Mouse (Mus musculus): Measurements from ENCODE around the gene Ube2h.
"Not testable (repeated sequence)": the region's sequence is repeated elsewhere in the genome, so short reads cannot be mapped to it uniquely, and the experiment has no call there.

The Ube2h gene

DNA sequence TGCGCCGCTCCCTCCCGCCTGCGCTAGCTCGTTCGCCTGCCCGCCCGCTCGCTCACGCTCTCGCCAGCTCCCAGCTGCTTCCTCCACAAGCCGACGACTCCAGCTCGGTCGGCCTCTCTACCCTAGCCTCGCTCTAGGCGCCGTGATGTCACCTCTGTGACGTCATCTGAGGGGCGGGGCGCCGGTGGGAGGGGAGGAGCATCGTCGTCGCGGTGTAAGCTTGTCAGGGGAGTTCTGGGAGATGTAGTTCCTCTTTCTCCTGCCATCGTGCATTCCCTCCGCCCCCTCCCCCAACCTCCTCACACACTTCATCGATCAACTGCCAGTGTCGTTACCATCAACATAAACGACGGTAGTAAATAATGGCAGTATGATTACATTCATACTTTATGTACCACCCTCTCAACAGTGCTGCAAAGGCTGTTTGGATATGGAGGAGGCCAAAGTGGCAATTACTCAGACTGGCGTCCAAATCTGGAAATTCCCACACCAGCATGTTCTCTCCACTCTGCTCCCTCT is at the start of gene Ube2h:
Ube2h (minus strand) TSS at position 141 of the 519 bp plus-strand sequence.
- peak; percentile 100 for DNase-seq (ENCODE audit: low spot score)

DNA sequence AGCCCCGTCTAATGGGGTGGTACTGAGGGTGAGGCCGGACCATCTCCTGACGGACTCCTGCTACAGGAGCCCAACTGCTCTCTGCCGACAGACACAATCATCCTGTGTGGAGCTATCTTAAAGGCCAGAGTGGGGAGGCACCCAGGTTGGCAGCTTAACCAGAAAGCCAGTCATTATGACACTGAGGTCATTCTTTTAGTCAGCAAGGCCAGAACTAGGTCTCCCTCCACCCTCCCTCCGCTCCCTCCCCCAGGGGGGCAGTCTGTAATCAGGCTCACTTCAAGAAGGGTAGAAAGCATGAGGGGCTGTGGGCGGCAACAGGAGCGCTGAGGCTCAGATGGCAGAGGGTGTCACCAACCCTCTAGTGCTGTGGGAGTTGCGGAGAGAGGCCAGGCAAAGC is 49.3 kb upstream of the Ube2h start:
- no peak for DNase-seq (ENCODE audit: low spot score)

DNA sequence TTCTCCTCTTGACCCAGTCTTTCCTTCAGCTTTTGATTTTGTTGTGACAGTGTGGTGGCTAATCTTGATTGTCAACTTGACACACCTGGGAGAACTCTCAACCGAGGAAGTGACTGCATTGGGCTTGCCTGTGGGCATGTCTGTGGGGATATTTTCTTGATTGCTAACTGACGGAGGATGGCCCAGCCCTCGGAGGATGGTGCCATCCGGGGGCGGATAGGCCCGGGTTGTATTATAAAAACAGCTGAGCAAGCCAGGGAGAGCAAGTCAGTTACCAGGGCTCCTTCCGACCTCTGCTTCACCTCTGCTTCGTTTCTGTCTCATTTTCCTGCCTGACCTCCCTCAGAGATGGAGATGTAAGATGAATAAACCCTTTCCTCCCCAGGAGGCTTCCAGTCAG is 48.4 kb upstream of the Ube2h start:
- DNase-seq (ENCODE audit: low spot score), result no peak

DNA sequence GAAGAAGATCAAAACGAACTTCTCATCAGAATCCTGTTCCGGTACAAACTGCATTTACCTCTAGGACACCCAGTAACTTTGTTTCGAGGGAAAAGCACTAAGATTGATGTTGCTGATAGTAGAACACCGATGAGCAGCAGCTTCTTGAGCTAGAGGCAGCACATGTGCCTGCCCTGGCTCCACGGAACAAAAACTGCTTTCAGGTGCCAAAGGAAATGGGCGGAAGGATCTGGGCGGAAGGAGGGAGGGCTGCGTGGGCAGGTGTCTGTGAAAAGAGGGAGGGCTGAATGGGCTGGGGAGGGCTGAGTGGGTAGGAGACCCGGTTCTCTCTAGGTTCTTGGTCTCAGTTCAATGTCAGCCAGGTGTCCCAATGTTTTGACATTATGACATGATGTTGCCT is 47.0 kb upstream of the Ube2h start:
- no peak for DNase-seq (ENCODE audit: low spot score)

DNA sequence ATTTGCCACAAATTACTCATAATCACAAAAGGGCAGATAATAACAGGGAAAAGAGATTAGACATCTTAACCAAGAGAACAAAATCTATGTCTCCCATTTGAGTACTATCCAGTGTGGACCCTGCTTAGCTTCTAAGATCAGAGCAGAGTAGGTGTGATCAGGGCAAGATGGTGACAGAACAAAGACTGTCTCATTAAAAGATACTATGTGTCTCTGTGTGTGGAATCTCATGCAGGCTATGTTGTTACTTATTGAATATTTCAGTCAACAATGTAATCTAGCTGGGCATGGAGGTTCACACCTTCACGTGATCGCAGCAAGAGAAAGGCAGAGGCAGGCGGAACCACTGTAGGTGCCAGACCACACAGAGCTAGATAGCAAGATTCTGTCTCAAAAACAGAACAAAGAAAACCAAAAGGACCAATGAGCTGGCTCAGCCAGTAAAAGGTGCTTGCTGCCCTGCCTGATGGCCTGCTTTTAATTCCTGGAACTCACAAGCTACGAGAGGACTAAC is 43.0 kb upstream of the Ube2h start:
- no peak for DNase-seq (ENCODE audit: low spot score)

DNA sequence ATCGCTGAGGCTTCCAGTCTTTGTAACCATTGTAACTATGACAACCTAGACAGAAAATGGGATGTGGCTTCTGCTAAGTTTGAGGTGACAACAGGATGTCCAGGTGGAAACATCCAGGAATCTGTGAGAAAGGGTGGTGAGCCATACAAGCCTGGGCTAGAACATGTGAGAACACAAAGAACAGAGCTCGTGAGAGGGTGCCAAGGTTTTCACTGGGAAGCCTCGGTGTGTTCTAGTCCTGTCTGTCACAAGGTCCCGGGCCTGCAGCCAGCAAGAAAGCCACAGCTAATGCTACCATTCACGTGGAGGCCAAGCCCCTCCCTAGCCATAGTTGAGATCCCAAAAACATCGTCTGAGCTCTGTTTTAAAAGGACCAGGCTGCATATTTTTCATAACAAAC is 42.4 kb upstream of the Ube2h start:
- DNase-seq (ENCODE audit: low spot score), result no peak

DNA sequence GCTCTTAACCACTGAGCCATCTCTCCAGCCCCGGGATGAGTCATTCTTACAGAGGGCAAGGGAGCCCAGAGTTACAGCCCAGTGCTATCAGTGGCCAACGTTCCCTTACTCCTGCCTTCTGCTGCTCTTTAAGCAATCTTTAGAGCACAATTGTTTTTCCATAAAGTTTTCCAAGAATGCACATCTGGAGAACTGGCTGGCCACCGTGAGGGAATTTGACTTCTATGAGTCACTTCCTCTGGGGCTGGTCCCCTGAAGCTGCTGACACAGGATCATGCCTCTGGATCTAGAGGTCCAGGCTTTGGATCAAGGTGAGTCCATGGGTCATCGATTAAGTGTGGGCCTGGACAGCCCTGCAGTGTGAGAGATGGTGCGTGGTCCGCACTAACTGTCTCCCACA is 39.7 kb upstream of the Ube2h start:
- no peak for DNase-seq (ENCODE audit: low spot score)

DNA sequence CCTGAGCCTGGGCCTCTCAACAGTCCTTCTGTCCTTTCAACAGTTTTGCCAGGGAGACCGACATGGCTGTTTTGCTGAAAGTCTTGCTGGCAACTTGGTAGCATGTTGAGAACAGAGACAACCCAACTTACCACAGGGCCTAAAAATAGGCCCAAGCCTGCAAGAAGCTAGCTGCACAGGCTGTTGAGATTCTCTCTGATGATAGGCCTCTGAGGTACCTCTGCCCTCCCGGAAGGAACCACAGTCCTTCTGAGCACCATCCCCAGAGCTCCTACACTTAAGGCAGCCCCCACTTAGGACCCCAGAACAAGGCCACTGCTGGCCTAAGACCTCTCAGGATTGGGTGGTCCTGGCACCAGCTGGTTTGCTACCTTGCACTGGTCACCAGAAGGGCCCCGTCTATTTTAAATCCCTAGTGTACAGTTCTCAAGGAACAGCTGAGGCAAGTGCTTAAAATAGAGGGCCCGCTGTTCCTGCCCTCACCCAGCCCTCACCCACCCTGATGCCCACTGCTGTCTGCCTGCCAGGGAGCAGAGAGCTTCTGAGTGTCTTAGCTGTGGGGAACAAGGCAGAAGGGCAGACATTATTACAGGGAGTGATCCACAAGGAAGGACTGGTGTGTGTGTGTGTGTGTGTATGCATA is 36.0 kb upstream of the Ube2h start:
- no peak for DNase-seq (ENCODE audit: low spot score)

DNA sequence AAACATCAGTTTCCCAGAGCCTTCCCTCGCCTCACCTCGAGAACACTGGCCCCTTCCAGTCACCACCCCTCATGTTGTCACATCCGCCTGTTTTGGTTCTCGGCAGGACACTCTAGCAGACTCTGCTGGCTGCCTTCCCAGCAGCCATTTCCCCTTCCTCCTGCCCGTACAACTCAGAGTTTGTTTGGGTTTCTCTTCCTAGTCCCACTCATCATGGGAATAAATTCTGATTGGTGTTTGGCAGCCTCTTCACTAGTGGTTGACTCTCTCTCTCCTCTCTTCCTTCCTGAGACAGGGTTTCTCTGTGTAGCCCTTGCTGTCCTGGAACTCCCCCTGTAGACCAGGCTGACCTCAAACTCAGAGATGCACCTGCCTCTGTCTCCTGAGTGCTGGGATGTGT is 32.6 kb upstream of the Ube2h start:
- no peak for DNase-seq (ENCODE audit: low spot score)

DNA sequence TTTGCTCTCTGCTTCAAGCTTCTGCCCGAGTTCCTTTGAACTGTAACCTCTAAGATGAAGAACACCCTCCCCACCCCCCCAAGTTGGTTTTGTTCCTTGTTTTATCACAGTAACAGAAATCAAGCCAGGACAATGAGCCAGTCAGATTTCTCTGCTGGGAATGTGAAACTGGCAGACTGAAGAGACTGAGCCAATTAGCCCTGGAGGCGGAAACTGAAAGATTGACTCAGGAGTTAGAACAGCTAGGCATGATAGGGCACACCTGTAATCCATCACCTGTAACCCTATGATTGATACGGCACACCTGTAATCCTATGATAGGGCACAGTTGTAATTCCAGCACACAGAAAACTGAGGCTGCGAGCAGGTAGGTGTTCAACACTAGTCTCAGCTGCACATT is 27.9 kb upstream of the Ube2h start:
- DNase-seq (ENCODE audit: low spot score), result no peak

DNA sequence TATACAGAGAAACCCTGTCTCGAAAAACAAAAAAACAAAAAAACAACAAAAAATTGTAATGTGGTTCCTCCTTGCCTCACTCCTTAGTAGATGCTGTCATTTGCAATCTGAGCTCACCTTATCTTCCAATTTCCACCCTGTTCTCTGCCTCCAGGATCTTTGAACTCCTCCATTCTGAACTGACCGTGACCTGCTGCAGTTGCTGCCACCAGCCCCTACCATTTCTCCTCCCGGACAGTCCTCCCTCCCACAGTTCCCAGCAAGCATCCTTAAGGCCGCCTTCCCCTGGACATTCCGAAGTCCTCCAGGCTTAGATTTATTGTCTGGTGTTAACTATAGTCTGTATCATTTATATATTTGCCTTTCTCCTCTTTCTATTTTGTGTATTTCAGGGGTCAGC is 26.4 kb upstream of the Ube2h start:
- no peak for DNase-seq (ENCODE audit: low spot score)

DNA sequence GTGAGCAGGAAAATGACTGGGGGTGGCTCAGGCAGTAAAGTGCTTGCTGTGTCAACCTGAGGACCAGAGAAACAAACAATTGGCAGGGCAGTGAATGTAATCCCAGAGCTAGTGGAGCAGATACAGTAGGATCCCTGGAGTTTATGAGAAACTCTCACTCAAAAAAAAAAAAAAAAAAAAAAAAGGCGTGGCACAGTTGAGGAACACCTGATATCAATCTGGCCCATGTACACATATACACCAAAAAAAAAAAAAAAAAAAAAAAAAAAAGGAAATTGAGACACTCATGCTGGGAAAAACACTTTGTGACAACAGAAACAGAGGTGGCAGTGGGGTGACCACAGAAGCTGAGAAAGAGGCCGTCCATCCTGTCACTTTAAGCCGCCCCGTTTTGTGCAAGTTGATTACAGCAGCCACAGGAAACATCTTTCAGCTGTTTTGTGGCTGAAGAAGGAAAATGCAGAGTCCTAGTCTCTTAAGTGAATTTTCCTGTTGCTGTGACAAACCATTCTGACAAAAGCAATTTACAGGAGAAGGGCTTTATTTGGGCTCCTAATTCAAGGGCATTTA is 21.7 kb upstream of the Ube2h start:
- DNase-seq (ENCODE audit: low spot score), result no peak

DNA sequence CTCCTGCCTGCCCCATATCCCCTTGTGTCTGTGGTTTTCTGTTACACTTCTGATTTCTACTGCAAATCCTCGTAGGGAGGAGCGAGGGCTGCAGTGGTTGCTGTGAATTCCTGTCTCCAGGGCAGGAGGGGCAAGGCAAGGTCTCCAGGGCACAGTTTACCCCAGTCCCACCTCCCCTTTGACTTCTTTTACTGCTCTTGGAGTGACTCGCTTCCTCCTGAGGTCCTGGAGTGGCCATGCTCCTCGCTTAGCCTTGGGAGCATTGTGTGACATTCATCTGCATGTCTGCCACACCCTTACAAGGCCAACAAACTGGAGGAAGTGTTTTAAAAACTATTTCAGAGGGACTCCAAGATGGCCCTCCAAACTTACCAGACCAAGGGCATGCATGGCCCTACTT is 16.7 kb upstream of the Ube2h start:
- no peak for DNase-seq (ENCODE audit: low spot score)

DNA sequence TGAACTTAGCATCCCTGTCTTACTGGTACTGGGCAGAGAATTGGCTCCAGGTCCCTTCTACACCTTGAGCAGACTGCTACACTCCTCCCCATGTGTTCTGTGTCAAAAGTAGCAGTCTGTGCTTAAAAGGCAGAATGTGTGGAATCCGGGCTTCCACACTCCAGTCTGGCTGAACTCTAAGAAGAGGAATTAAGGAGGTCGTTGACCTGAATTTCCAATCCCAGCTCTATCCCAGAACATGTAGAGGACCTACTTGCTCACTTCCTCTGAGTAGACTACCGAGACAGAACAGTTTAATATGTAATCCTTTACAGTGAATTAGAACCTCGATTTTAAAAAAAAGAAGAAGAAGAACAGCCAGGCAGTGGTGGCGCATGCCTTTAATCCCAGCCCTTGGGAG is 14.9 kb upstream of the Ube2h start:
- DNase-seq (ENCODE audit: low spot score), result no peak

DNA sequence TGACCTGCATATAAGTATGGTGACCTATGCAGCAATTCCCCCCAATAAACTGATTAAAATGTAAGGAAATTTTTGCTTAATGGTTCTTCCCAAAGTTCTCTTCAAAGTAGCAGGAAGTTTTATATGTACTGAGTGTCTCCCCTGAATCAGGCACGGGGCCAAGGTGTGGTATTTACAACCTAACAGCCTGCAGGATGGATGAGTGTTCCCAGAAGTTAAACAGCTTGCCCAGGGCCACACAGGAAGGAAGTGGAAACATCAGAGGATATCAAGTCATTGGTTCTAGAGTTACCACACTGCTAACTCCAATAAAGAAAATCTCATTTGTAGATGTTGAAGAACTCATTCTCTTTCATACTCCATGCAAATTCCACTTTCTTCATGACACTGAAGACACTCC is 7.7 kb upstream of the Ube2h start:
- DNase-seq (ENCODE audit: low spot score), result no peak

DNA sequence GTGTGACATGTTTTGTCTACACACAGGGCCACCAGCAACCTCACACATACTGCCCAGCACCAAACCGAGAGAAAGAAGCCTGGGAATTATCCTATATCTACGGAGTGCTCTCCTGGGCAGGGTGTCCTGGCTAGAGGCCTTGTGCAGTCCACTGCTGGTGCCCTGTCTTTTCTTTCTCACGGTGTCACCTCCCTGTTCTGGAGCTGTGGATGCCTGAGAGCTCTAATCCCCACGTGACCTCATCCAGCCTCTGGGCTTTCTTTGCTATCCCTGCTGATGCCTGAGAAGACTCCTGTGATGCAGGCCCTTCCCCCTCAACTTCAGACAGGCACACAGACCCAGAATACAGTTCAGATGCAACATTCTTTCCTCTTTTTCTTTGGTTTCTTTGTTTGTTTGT is 4.4 kb upstream of the Ube2h start:
- no peak for DNase-seq (ENCODE audit: low spot score)

DNA sequence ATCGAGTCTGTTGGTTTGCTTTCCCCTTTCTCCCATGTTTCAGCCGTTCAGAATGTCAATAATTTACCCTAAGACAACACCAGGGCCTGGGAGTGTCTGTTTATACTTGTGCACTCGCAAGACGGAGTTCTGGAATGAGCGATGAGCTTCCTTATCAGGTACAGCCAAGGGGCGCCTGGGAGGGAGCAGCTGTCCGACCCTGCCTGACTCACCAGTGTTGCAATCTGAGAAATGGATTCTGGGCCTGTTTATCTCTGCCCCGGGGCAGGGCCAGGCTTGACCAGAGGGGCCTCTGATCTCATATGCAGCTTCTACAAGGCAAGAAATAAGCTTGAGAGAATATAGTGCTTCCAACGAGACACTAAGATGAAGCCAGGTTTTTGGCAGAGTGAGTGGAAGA is 3.4 kb upstream of the Ube2h start:
- peak; percentile 52 for DNase-seq (ENCODE audit: low spot score)

DNA sequence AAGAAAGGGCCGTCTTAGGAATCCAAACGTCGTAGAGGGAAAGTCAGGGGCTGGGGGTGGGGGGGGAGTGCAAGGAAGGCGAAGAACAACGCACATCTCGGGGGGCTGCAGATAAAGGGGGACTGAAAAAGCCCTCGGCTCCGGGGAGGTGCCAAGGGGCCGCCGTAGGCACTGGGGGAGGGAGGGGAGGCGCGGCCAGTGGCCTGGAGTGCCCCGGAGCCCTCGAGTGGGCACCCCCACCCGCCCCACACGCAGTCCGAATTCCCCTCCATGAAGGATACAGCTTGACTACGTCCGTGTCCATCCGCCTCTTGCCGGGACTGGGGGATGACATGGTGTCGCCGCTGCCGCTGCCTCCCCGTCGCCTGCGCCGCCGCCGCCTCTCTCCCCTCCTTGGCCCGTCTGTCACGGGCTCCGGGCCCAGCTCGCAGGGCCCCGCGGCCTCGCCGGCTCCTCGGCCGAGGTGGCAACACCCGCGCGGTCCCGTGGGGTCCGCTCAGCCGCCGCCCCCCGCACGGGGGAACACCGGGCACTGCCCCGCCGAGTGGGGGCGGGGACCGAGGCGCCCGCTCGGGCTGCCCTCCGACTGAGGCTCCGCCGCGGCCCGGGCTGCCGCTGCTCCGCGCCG is 454 bp downstream of the Ube2h start:
- not testable (repeated sequence) for DNase-seq (ENCODE audit: low spot score)

DNA sequence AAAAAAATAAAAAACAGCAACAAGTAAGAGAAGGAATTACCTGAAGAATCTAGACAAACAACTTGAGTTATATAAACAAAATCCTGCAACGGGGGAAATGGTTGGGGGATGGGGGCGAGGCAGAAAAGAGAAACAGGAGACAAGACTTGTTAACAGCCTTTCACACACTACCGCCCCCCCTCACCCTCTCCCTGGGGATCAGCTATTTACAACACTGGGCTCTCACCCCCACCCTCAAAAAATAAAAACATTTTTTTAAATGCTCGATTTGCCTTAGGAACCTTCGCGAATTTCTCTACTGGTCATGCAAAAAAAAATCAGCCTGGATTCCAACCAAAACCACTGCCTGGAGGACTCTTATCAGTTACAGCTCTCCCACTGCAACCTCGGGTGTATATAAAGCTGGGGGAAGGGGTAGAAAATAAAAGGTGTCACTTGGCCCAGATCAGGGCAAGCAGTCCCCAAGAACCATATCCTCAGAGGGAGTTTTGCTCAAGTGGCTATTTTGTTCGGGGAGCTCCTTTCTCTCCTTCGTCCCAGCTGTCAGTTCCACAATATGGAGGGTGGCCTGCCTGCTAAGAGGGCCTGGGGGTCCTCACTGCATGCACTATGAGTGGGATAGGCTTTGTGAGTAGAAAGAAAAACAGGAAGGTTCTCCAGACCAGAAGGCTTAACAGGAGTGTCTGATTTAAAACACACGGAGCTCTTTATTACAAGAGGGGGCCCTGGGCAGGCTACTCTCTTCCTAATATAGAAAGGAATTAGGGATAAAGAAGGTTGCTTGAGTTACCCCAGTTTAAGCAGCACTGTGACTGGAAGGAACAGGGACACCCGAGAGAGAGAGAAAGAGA is 1.3 kb downstream of the Ube2h start:
- no peak for DNase-seq (ENCODE audit: low spot score)

DNA sequence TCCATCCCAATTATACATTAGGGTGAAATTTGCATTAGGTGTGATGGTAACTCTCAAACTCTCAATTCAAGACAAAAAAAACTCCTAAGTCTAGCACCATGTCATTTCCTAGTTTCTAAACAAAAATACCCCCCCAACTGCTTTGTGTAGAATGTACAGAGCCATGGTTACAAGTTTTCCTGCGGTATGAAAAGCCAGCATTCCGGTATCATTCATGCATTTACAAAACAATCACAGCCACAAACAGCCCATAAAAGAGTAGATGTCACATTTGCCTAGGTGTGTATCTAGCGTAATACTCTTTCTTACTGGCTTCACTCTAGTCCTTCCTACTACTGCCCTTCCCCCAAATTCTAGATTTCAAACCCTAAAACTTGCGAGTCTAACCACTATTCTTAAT is 2.2 kb downstream of the Ube2h start:
- no peak for DNase-seq (ENCODE audit: low spot score)

DNA sequence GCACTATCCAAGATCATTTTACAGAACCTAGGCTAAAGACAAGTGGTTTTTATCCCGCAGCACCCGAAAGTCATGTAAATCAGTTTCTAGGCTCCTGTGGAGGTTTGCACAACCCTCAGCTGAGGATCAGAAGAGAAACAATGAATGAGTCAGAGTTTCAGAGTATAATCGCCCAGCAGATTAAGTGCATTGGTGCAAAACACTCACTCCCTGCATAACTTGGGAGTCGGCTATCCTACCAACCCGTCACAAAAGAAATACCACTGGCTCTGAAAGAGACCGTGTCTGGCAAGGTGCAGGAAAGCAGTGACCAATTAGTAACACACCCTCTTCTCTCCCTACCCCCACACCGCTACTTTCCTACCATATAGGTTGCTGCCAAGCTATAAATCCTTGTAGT is 3.4 kb downstream of the Ube2h start:
- no peak for DNase-seq (ENCODE audit: low spot score)

DNA sequence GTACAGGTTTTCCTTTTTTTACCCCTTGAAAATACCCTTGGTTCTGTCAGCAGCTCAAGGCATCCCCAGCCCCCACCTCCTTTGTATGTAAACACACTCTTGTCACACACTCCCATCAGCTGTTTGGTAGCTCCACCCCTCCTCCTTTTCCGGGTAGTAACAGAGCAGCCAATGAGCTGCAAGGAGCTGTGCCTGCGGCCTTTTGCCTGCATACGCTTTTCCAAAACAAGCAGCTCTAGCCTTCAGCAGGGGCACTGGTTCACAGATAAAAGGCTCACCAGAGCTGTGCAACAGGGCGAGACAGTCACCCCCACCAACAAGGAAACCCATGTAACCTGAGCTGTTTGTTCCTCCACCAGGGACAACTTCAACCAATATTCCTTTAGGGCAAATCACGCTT is 4.0 kb downstream of the Ube2h start:
- peak; percentile 65 for DNase-seq (ENCODE audit: low spot score)

DNA sequence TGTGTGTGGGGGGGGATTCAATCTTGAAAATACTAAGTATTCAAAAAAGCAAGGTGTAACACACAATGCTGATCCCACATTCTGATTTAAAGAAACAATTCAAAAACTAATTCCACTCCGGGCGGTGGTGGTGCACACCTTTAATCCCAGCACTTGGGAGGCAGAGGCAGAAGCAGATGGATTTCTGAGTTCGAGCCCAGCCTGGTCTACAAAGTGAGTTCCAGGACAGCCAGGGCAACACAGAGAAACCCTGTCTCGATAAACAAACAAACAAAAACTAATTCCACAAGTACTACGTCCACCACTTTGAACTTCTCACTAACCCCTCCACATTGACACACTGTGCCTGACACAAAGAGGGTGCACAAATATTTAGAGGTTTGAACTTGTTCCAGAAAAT is 4.7 kb downstream of the Ube2h start:
- DNase-seq (ENCODE audit: low spot score), result no peak

Data from urinary bladder, postnatal 25 days (tissue).